Mouse (Mus musculus) limb, embryonic 13.5 days (tissue): Measurements from ENCODE around the gene Pex5l. TPM values are rescaled to one million over a fixed set of nuclear protein-coding genes. Genes with fewer than 3 reads are reported as not detected.

ENCODE experiments used
- ATAC-seq: fragments of 200-750 bp; cut with Nextera tagmentation; 2 replicates; pipeline ENCODE4 v1.8.0; 2017; ENCODE audit warnings: low read depth, moderate number of reproducible peaks, moderate TSS enrichment; ENCODE audit not compliant: low FRiP score
- H3K27ac ChIP-seq: fragments of 300-500 bp; sonication (generic); 2 replicates; pipeline ENCODE4 v1.5.1; 2015; ENCODE audit warnings: inconsistent platforms, mild to moderate bottlenecking, moderate library complexity
- H3K27me3 ChIP-seq: fragments of 300-500 bp; sonication (generic); 2 replicates; pipeline ENCODE4 v1.6.1; 2015; ENCODE audit warnings: mild to moderate bottlenecking, inconsistent platforms
- H3K36me3 ChIP-seq: fragments of 300-500 bp; sonication (generic); 2 replicates; pipeline ENCODE4 v1.6.1; 2015; ENCODE audit warnings: inconsistent platforms, mild to moderate bottlenecking, moderate library complexity
- H3K4me1 ChIP-seq: fragments of 300-500 bp; sonication (generic); 2 replicates; pipeline ENCODE4 v1.6.1; 2015; ENCODE audit warnings: inconsistent platforms
- H3K4me2 ChIP-seq: fragments of 300-500 bp; sonication (generic); replicated peaks from 2 replicates; pipeline ENCODE4 v1.6.1; 2015; ENCODE audit warnings: inconsistent platforms, mild to moderate bottlenecking, moderate library complexity
- H3K4me3 ChIP-seq: fragments of 300-500 bp; sonication (generic); 2 replicates; pipeline ENCODE4 v1.5.1; 2015; ENCODE audit warnings: moderate library complexity, mild to moderate bottlenecking, inconsistent platforms
- H3K9ac ChIP-seq: fragments of 300-500 bp; sonication (generic); 2 replicates; pipeline ENCODE4 v1.6.1; 2015; ENCODE audit warnings: mild to moderate bottlenecking, inconsistent platforms
- H3K9me3 ChIP-seq: fragments of 300-500 bp; sonication (generic); 2 replicates; pipeline ENCODE4 v1.6.1; 2016; ENCODE audit warnings: inconsistent platforms
- WGBS: fragments of 180-500 bp; shearing (Covaris S2); methylation state at CpG from one replicate; pipeline ENCODE4 v1.1.7; 2015; 5-methylcytosine and 5-hydroxymethylcytosine counted together
- polyA plus RNA-seq: library from polyadenylated mRNA; unstranded; fragments of >200 nt; fragmentation: Nextera tagmentation; extraction: Ambion mirVana; gene quantifications from 2 replicates; pipeline ENCODE4 v1.2.1, GENCODE M21; 2015

The Pex5l gene
- polyA plus RNA-seq, 1 experiment from 2014 or later = 0.39 TPM

- Histone ChIP-seq H3K9ac (no peak overlapping the region), H3K36me3 (peaks cover 5% of the 10 kb centered on the region; the same call in 1 of the 2 replicates), H3K9me3 (no peaks in the 10 kb centered on the region), H3K4me1 (0 out of 2 replicates have a peak, but pooled peaks cover 8% of the 10 kb centered on the region), H3K27me3 (no peaks in the 10 kb centered on the region), H3K27ac (no peak overlapping the region), H3K4me3 (no peak overlapping the region), H3K4me2 (no peak overlapping the region)
- no peak for ATAC-seq
- WGBS = 84% methylated on average over 3 of the region's 3 CpGs
These were observed 234.6 kb downstream of the Pex5l start for GRCm38 (mm10) chr3:32908400-32908799.

GRCm38 (mm10) chr3:32905850-32906779, 236.9 kb downstream of the Pex5l start:
- no peaks in the 10 kb centered on the region for H3K9me3 ChIP-seq

GRCm38 (mm10) chr3:32904599-32904998, 238.4 kb downstream of the Pex5l start:
- ATAC-seq = no peak
- Histone ChIP-seq H3K4me3 (no peak overlapping the region), H3K36me3 (peaks cover 20% of the 10 kb centered on the region), H3K27me3 (no peaks in the 10 kb centered on the region), H3K27ac (no peak overlapping the region), H3K4me2 (no peak overlapping the region), H3K4me1 (0 out of 2 replicates have a peak, but pooled peaks cover 5% of the 10 kb centered on the region), H3K9ac (no peak overlapping the region), H3K9me3 (no peaks in the 10 kb centered on the region)
- 75% methylated on average over 1 of the region's 1 CpGs for WGBS

More at GRCm38 (mm10) chr3:32905850-32906779, 236.9 kb downstream of the Pex5l start:
- Histone ChIP-seq H3K36me3 (peaks cover 15% of the 10 kb centered on the region), H3K4me2 (no peak overlapping the region), H3K4me3 (no peak overlapping the region), H3K9ac (no peak overlapping the region), H3K4me1 (0 out of 2 replicates have a peak, but pooled peaks cover 8% of the 10 kb centered on the region), H3K27ac (no peak overlapping the region), H3K27me3 (no peaks in the 10 kb centered on the region)
- 79% methylated on average over 8 of the region's 8 CpGs for WGBS
- no peak for ATAC-seq

DNA sequence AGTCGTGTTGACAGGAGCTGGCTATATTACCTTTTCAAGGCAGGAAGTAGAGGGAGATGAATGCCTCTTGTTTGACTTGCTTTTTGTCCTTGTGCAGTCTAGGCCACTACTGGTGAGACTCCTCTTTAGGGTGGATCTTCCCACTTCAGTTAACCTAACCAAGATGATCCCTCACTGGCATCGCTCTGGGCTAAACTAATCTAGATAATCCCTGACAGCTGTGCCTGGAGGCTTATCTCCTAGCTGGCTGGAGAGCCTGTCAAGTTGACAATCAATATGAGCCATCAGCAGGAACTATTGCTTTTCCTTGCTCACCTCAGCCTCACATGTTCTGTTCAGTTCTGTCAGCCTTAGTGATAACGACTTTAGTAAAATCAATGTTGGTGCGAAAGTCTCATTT, 239.6 kb downstream of the Pex5l start:
- Histone ChIP-seq H3K27me3 (no peaks in the 10 kb centered on the region), H3K36me3 (peaks cover 20% of the 10 kb centered on the region), H3K4me1 (no peaks in the 10 kb centered on the region), H3K27ac (no peak overlapping the region), H3K9ac (no peak overlapping the region), H3K4me3 (no peak overlapping the region), H3K4me2 (no peak overlapping the region), H3K9me3 (no peaks in the 10 kb centered on the region)
- no peak for ATAC-seq
- WGBS = 47% methylated on average over 4 of the region's 4 CpGs
